Mouse (Mus musculus) cerebellum, adult 8-10 months (tissue): ENCODE measurements around the gene Zscan22.
"Not testable (repeated sequence)": the region's sequence is repeated elsewhere in the genome, so short reads cannot be mapped to it uniquely, and the experiment has no call there.

Experiments used
- DNase-seq: peaks from one replicate; pipeline ENCODE4 v3.0.0; 2022

Gene Zscan22

DNA sequence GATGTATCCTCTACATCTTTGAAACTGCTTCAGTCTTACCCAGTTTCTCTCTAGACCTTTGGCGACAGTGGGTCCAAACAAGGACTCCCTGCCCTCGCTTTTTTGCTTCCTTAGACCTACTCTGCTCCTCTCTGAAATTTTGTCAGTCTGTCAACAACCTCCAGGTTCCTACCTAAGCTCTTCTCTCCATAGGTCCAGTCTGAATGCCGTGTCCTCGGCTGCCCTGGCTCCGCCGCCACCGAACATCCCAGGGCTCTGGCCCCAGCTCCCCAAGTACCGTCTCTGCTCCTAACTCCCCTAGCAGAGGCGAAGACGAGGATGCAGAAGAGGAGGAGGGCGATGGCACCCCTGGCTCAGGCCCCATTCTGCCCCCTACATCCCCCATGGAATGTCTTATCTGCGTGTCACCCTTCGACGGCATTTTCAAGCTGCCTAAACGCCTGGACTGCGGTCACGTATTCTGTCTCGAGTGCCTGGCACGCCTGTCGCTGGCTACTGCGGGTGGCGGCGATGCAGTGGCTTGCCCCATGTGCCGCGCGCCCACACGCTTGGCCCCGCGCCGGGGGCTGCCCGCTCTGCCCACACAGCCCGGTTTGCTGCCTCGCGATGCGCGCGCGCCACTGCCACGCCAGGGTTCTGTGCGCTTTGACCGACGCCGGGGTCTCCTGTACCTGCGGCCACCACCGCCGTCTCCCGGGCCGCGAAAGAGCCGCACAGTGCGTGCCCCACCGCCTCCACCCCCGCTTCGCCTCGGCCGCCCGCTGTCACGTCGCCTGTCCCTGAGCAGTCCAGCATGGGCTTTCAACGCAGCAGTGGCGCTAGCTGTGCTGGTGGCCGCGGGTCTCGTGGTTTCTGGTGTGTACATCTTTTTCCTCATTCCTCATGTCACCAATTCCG, 30.3 kb downstream of the Zscan22 start:
- peak; percentile 70 for DNase-seq

DNA sequence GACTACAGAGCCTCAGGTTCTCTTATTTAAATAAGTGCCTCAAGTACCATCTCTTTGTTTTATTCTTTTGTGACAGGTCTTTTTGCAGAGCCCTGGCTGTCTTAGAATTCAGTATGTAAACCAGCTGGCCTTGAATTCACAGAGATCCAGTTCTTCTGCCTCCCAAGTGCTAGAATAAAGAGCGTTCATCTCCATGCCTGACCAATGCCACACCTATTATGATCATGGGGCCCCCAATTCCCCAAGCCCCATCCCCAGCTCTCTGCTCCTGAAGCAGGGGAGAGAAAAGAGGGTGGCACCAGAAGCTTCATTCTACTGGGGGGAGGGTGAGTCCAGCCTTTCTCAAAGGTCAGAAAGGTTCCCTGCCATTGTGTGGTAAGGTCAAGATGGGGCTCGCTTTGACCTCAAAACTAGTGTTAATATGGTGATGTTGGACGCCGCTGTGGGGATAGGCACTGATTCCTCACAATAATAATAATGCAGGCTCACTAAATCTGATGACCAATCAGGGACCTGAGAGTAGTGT, 36.1 kb downstream of the Zscan22 start:
- no peak for DNase-seq

DNA sequence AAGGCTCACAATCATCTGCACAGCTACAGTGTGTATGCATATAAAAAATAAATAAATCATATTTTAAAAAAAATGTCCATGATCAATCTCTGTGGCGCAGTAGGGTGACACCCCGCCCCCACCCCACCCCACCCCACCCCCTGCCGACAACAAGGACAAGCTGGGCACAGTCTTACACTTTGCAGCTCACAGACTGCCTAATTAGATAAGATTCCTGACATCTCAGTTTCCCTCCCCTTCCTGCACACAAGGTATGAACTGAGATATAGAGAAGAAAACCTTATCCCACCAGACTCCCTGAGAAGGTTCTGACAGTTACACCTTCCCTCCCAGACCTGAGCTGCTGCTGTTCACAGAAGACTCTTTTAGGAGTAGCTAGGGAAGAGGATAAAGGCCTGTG, 37.2 kb downstream of the Zscan22 start:
- DNase-seq: no peak

DNA sequence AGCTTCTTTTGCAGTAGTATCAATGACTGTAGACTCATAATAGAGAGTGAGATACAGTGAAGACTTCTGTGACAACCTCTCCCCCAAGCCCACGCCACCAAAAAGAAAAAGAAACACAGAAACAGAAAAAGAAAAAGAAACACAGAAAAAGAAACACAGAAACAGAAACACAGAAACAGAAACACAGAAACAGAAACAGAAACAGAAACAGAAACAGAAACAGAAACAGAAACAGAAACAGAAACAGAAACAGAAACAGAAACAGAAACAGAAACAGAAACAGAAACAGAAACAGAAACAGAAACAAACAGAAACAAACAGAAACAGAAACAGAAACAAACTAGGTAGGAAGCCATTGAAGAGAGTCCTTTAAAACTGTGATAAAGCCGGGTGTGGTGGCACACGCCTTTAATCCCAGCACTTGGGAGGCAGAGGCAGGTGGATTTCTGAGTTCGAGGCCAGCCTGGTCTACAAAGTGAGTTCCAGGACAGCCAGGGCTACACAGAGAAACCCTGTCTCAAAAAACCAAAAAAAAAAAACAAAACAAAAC, 39.7 kb downstream of the Zscan22 start:
- not testable (repeated sequence) for DNase-seq

GRCm38 (mm10) chr7:12940599-12940998, 43.0 kb downstream of the Zscan22 start:
- no peak for DNase-seq

- DNase-seq: no peak
Measured at GRCm38 (mm10) chr7:12943488-12943887, 45.9 kb downstream of the Zscan22 start.

DNA sequence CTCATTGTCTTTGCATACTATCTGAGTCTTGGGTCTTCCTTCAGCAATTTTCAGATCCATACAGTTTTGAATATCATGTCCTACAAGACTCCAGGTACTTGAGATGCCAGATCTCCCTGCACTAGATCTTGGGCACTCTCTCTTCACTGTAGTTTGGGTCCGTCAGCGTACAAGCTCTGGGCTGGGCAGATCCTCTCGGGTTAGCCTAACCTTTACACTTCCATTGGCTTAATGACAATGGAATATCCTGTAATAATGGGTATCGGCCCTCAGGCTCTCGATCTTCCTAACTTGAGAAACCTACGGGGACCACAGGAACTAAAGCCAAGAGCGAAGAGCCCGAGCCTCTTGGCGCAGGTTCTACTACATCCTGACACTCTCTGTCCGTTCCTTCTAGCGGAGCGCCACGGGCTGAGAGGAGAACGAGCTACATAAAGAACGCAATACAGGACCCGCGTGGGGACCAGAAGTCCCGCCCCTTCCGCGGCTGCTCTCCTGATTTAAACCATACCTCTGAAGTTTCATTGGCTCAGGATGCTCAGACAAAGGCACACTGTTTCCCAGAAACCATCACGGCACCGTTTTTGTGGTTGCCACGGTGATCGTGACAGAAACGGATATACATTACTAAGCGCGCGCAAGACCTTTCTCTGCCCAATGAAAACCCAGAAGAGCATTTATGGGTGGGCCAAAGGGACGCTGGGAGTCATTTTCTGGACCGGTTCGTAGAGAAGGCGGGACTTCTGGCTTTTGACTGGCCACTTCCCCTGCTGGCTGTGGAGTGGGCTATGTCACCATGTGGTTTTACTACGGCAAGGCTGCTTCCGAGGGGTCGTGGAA, 51.6 kb downstream of the Zscan22 start:
- DNase-seq: peak; percentile 94

- DNase-seq: no peak
Measured at GRCm38 (mm10) chr7:12949872-12950229, 52.2 kb downstream of the Zscan22 start.

DNA sequence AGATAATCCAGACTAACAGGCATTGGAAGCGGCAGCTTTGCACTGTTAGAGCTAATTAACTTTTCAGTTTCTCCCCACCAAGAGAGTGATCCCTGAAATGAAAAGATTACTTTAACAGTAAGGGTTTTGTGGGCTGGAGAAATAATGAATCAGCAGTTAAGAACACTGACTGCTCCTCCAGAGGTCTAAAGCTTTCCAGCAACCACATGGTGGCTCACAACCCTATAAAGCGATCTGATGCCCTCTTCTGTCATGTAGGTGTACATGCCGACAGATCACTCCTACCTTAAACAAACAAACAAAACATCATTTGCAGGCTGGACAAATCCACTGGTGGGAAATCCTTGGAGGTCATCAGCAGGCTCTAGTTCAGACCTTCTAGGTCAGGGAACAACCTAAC, 57.3 kb downstream of the Zscan22 start:
- no peak for DNase-seq

DNA sequence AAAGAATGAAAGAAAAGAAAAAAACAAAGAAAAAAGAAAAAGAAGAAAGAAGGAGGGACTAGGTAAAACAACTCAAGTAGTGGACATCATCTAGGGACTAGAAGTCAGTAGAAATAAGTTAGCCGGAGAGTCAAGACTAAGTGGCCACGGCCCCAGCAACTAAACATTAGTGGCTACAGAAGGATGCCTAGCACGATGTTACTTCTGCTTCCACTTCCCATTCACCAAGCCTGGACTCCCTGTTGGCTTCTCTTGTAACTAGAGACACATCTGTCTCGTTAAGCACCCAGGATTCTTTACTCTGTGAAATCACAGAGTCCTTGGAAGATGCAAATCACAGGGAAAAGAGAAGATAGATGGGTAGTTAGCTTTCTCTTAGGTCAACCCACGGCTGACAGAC, 59.9 kb downstream of the Zscan22 start:
- DNase-seq: no peak
